Mouse (Mus musculus): ENCODE results near the gene Mthfd2. TPM values are rescaled to one million over a fixed set of nuclear protein-coding genes. Genes with fewer than 3 reads are reported as not detected.
A peak's percentile ranks its signal among the peaks of the same experiment; 100 is the strongest.

Gene Mthfd2
- polyA plus RNA-seq, 1 experiment from 2014 or later: 17.6 TPM

GRCm38 (mm10) chr6:83280256-83280955, 45.3 kb downstream of the Mthfd2 start:
- 83% methylated on average over 8 of the region's 8 CpGs for WGBS
- no peak overlapping the region for H3K27ac ChIP-seq (ENCODE audit: low read depth, low read length)
- no peak for ATAC-seq
- TF ChIP-seq CTCF (IDR thresholded peaks at IDR 0.05; ENCODE audit: low read depth): peak; percentile 69
- H3K9ac ChIP-seq (ENCODE audit: low read depth, low read length): no peak overlapping the region
- no peak overlapping the region for H3K4me2 ChIP-seq (replicated peaks; ENCODE audit: low read depth)
- no peaks in the 10 kb centered on the region for H3K9me3 ChIP-seq (ENCODE audit: control insufficient read depth)
- H3K4me1 ChIP-seq (replicated peaks; ENCODE audit: control insufficient read depth, insufficient read depth, low read length): no peaks in the 10 kb centered on the region
- no peaks in the 10 kb centered on the region for H3K27me3 ChIP-seq (replicated peaks; ENCODE audit: control insufficient read depth, insufficient read depth, low read length)
- H3K4me3 ChIP-seq (ENCODE audit: low read depth, low read length): no peak overlapping the region
- H3K36me3 ChIP-seq (ENCODE audit: control insufficient read depth, insufficient read depth): no peaks in the 10 kb centered on the region

GRCm38 (mm10) chr6:83278881-83279280, 46.8 kb downstream of the Mthfd2 start:
- Histone ChIP-seq H3K4me2 (replicated peaks; ENCODE audit: low read depth) (no peak overlapping the region), H3K9ac (ENCODE audit: low read depth, low read length) (no peak overlapping the region), H3K9me3 (ENCODE audit: control insufficient read depth) (no peaks in the 10 kb centered on the region), H3K27me3 (replicated peaks; ENCODE audit: control insufficient read depth, insufficient read depth, low read length) (no peaks in the 10 kb centered on the region), H3K4me3 (ENCODE audit: low read depth, low read length) (no peak overlapping the region), H3K36me3 (ENCODE audit: control insufficient read depth, insufficient read depth) (no peaks in the 10 kb centered on the region), H3K27ac (ENCODE audit: low read depth, low read length) (no peak overlapping the region), H3K4me1 (replicated peaks; ENCODE audit: control insufficient read depth, insufficient read depth, low read length) (no peaks in the 10 kb centered on the region)
- peak; percentile 74 for TF ChIP-seq CTCF (IDR thresholded peaks at IDR 0.05; ENCODE audit: low read depth)
- WGBS: 27% methylated on average over 2 of the region's 2 CpGs
- ATAC-seq: 0 out of 2 replicates have a peak, but pooled peaks have one; percentile 36

GRCm38 (mm10) chr6:83277151-83277550, 48.6 kb downstream of the Mthfd2 start:
- WGBS: 68% methylated on average over 13 of the region's 13 CpGs
- H3K9me3 ChIP-seq (ENCODE audit: control insufficient read depth): no peaks in the 10 kb centered on the region
- no peaks in the 10 kb centered on the region for H3K36me3 ChIP-seq (ENCODE audit: control insufficient read depth, insufficient read depth)
- no peak for TF ChIP-seq CTCF (IDR thresholded peaks at IDR 0.05; ENCODE audit: low read depth)
- no peak overlapping the region for H3K27ac ChIP-seq (ENCODE audit: low read depth, low read length)
- no peaks in the 10 kb centered on the region for H3K4me1 ChIP-seq (replicated peaks; ENCODE audit: control insufficient read depth, insufficient read depth, low read length)
- no peak overlapping the region for H3K4me3 ChIP-seq (ENCODE audit: low read depth, low read length)
- no peak for ATAC-seq
- no peaks in the 10 kb centered on the region for H3K27me3 ChIP-seq (replicated peaks; ENCODE audit: control insufficient read depth, insufficient read depth, low read length)
- H3K9ac ChIP-seq (ENCODE audit: low read depth, low read length): no peak overlapping the region
- no peak overlapping the region for H3K4me2 ChIP-seq (replicated peaks; ENCODE audit: low read depth)

GRCm38 (mm10) chr6:83273733-83274132, 52.0 kb downstream of the Mthfd2 start:
- Histone ChIP-seq H3K4me3 (ENCODE audit: low read depth, low read length) (no peak overlapping the region), H3K9ac (ENCODE audit: low read depth, low read length) (no peak overlapping the region), H3K36me3 (ENCODE audit: control insufficient read depth, insufficient read depth) (no peaks in the 10 kb centered on the region), H3K4me2 (replicated peaks; ENCODE audit: low read depth) (no peak overlapping the region), H3K27ac (ENCODE audit: low read depth, low read length) (no peak overlapping the region), H3K27me3 (replicated peaks; ENCODE audit: control insufficient read depth, insufficient read depth, low read length) (no peaks in the 10 kb centered on the region), H3K9me3 (ENCODE audit: control insufficient read depth) (no peaks in the 10 kb centered on the region), H3K4me1 (replicated peaks; ENCODE audit: control insufficient read depth, insufficient read depth, low read length) (no peaks in the 10 kb centered on the region)
- 80% methylated on average over 11 of the region's 11 CpGs for WGBS
- TF ChIP-seq CTCF (IDR thresholded peaks at IDR 0.05; ENCODE audit: low read depth): no peak
- no peak for ATAC-seq

GRCm38 (mm10) chr6:83268144-83269010, 57.3 kb downstream of the Mthfd2 start:
- peak; percentile 90 for TF ChIP-seq CTCF (IDR thresholded peaks at IDR 0.05; ENCODE audit: low read depth)
- H3K27ac ChIP-seq (ENCODE audit: low read depth, low read length): peak overlapping the region; percentile 41; the same call in 1 of the 2 replicates
- 2% methylated on average over 28 of the region's 28 CpGs for WGBS
- ATAC-seq: peak; percentile 93
- no peaks in the 10 kb centered on the region for H3K36me3 ChIP-seq (ENCODE audit: control insufficient read depth, insufficient read depth)
- no peaks in the 10 kb centered on the region for H3K9me3 ChIP-seq (ENCODE audit: control insufficient read depth)
- peak overlapping the region; percentile 73 for H3K4me2 ChIP-seq (replicated peaks; ENCODE audit: low read depth)
- H3K4me3 ChIP-seq (ENCODE audit: low read depth, low read length): peak overlapping the region; percentile 50
- no peaks in the 10 kb centered on the region for H3K27me3 ChIP-seq (replicated peaks; ENCODE audit: control insufficient read depth, insufficient read depth, low read length)
- no peaks in the 10 kb centered on the region for H3K4me1 ChIP-seq (replicated peaks; ENCODE audit: control insufficient read depth, insufficient read depth, low read length)
- peak overlapping the region; percentile 54 for H3K9ac ChIP-seq (ENCODE audit: low read depth, low read length)

- Histone ChIP-seq H3K27ac (ENCODE audit: low read depth, low read length) (no peak overlapping the region), H3K36me3 (ENCODE audit: control insufficient read depth, insufficient read depth) (no peaks in the 10 kb centered on the region), H3K9ac (ENCODE audit: low read depth, low read length) (no peak overlapping the region), H3K4me2 (replicated peaks; ENCODE audit: low read depth) (peak overlapping the region; percentile 73), H3K4me3 (ENCODE audit: low read depth, low read length) (no peak overlapping the region), H3K9me3 (ENCODE audit: control insufficient read depth) (no peaks in the 10 kb centered on the region), H3K27me3 (replicated peaks; ENCODE audit: control insufficient read depth, insufficient read depth, low read length) (no peaks in the 10 kb centered on the region), H3K4me1 (replicated peaks; ENCODE audit: control insufficient read depth, insufficient read depth, low read length) (no peaks in the 10 kb centered on the region)
- no peak for ATAC-seq
- 71% methylated on average over 4 of the region's 4 CpGs for WGBS
- no peak for TF ChIP-seq CTCF (IDR thresholded peaks at IDR 0.05; ENCODE audit: low read depth)
Observed at GRCm38 (mm10) chr6:83267616-83268015, 58.1 kb downstream of the Mthfd2 start.
